Mouse (Mus musculus): ENCODE measurements around the gene Park7.
"Not testable (repeated sequence)": the region's sequence is repeated elsewhere in the genome, so short reads cannot be mapped to it uniquely, and the experiment has no call there.

Gene Park7

DNA sequence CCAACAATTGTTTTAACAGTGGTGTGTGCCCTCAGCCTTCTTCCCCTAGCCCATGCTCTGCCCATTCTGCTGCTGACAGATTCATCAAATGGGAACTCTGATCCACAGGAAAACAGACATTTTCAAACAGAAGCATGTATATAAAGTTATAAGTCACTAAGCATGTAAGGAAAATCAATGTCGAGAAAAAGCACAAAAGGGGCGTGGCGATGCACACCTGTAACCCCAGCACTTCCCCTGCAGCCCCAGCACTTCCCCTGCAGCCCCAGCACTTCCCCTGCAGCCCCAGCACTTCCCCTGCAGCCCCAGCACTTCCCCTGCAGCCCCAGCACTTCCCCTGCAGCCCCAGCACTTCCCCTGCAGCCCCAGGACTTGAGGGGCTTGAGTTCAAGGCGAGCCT, 39.8 kb downstream of the Park7 start:
- not testable (repeated sequence) for DNase-seq (ENCODE audit: low read depth, low spot score)

DNA sequence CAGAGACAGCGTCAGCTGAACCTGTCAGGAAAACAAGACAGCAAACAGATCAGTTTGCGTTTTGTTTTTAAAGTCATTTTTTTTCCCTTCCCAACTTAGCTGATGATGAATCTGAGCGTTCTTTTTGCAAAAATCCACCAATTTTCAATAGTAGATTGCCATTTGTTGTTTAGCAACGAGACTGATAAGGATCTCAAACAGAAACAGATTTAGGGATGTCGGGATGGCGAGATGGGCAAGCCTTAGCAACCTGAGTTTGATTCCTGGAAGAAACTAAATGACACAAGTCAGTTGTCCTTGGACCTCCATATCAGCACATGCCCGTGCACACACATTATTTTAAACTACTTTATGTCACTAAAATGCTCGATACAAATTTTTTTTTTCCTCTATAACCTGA, 41.6 kb downstream of the Park7 start:
- DNase-seq (ENCODE audit: low read depth, low spot score), result no peak

DNA sequence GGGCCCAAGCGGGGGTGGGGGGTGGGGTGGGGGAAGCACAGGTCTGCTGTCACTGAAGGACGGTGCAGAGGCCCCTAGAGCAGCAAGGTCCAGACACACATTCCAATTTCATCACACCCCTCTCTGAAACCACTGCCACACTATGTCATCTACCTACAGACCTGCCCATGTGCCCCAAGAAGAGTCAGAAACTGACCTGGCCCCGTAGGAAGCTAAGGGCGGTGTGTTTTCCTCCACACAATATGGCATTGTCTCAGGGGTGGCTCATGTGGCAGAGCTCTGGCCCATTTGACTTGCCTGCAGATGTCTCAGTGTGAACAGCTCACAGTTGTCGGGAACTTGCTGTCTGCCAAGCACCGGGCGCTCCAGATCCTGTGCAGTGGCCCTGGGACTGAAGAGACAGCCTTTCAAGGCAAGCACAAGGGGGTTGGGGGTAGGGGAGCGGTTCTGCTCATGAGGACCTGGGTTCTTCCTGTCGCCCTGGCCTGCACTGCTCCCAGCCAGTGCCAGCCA, 42.0 kb downstream of the Park7 start:
- DNase-seq (ENCODE audit: low read depth, low spot score), result no peak

DNA sequence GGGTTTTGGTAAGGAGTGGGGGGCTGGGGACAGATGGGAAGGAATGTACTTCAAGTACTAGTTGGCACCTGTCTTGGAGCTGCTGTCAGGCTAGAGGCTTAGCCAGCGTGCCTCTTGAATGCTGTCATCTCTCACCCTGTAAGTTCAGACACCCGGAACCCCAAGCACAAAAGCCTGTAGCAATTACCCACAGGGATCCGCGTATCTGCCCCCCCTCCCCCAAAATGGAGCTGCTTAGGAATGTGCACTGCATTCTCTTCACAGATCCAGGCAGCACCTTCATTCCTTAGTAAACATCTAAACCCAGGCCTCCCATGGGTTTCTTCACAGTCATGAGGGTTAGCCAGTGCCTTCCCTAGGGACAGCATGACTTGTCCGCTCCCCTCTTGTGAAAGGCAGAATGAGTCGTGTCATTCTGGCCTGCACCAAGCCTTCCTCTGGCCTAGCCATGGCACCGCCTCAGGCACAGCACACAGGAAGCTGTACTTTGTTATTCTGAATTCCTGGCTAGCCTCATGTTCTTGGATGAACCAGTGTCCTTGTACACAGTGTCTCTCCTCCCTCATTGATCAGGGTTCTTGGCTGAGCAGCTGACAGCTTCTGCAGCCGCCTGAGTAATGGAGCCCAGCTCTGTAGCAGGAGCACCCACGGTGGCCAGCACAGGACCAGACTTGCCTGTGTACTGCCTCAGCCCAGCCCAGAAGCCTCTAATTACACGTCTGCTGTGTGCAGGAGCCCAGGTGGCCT, 42.7 kb downstream of the Park7 start:
- no peak for DNase-seq (ENCODE audit: low read depth, low spot score)

DNA sequence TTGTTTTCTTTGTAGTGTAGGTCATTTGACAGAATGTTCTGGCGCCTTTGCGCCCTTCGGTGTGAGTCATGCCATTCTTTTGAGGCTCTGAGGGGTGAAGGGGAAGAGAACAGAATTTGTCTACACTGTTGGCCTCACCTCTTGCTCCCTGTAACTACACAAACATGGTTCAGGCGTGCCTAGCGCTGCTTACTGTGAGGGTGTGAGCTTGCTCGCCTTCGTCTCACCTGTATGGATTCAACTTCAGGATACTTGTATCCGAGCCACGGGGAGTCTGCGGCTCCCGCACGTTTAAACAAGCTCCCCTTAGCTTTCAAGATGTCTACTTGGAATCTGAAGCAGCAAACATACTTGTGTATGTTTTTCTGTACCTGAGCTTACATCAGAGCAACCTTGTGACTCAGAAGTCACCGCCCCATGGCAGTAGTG, 43.3 kb downstream of the Park7 start:
- DNase-seq (ENCODE audit: low read depth, low spot score), result no peak

DNA sequence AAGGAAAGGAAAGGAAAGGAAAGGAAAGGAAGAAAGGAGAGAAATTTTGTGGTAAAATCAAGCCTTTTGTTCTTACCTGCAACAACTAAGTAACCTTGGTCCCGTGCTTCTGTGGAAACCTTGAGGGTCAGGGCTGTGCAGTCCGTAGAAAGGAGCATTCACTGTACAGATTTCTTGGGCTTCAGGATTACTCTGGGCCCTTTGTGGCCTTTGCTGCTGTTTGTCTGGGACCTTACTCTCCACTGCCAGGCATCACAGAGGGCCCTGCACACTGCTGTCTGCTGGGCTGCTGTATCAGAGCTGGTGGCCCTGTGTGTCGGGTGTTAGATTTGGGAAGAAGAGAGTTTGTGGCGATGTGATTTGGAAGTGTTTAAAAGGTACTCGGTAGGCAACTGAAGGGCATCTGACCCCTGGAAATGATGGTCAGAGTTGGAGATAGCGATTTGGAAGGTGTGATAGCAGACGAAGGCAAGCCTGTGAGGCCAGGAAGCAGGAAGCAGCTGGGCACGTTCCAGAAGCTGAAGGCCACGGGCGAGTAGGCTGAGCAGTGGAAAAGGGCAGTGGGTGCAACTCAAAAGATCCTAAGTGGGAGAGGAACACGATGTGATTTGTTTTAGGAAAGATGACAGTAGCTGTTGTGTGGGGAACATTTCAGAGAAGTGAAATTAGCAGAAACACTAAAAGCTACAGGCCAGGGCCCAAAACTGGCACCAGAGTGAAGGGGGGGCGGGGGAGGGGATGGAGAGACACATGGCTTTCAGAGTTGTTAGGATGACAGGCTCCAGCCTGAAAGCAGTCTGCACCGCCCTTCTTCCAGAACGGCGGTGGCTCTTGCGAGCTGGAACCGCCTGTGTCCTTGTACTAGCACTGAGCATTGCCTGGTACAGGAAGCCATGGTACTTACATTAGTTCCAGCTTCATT, 44.7 kb downstream of the Park7 start:
- DNase-seq (ENCODE audit: low read depth, low spot score), result no peak

DNA sequence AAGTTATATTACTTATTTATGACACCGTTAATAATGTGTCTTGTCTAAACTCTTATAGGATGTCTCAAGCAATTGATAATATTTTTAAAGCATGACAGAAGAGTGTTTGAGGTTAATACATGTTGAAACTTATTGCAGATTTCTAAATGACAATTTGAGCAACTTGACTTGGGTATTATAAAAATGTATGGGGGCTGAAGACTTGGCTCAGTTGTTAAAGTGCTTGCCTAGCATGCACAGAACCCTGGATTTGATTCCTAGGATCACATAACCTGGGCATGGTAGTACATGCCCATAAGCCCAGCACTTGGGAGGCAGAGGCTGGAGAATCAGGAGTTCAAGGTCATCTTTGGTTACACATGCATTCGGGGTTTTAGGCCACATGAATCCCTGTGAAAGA, 45.4 kb downstream of the Park7 start:
- DNase-seq (ENCODE audit: low read depth, low spot score), result no peak

DNA sequence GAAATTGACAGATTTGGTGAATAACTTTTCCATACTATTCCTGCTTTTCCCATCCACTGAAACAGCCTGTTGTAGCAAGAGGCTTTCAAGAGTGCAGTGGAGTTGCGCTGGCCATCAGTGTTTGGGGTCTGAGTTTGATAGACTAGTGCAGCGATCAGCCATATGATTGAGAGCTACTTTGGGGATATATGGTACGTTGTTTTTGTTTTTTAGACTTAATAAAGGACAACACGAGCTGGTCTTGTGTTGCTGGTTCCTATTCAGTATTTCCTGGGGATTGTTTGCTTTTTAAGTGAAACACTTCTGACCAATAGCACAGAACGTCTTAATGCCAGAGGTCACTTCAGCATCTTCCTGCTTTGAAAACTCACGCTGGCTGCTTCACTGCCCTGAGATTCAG, 46.1 kb downstream of the Park7 start:
- DNase-seq (ENCODE audit: low read depth, low spot score), result no peak

DNA sequence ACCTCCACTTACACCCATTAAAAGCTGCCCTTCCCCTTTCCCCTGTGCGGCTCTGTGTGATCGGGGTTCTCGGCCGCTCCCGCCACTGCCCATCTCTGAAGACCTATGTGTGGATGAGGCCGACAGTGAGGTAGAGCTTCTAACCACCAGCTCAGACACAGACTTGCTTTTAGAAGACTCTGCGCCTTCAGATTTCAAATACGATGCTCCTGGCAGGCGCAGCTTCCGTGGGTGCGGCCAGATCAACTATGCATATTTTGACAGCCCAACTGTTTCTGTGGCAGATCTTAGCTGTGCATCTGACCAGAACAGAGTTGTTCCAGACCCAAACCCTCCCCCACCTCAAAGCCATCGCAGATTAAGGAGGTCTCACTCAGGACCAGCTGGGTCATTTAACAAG, 47.7 kb downstream of the Park7 start:
- DNase-seq (ENCODE audit: low read depth, low spot score), result no peak

DNA sequence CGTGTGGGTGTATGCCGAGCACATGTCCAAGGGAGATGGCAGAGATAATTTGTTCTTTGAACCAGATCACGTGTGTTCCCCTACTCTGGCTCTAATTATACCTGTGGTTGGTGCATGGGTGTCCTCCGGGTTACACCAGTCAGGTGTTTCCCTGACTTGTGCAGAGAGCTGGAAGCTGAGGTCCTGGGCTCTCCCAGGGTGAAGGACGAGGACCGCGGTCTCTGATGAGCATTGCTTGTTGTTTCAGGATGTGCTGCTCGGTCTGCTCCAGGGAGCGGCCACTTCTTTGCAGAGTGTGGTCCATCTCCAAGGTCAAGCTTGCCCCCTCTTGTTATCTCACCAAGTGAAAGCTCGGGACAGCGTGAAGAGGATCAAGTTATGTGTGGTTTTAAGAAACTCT, 48.2 kb downstream of the Park7 start:
- no peak for DNase-seq (ENCODE audit: low read depth, low spot score)

DNA sequence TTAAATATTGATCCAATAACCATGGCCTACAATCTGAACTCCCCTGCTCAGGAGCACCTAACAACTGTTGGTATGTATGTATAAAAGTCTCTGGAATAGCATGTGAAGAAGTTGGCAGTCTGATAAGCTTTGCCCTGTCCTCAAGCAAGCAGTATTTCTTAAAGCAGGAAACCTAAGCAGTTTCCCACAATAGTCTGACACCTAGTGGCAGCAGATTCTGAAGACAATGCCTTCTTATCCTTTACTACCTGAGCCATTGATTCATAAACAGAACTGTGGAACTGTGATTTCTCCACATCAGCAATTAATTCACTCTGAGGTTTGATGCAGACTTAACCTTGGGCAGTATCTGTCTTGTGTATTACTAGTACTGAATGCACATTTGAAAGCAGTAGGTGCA, 48.9 kb downstream of the Park7 start:
- no peak for DNase-seq (ENCODE audit: low read depth, low spot score)

DNA sequence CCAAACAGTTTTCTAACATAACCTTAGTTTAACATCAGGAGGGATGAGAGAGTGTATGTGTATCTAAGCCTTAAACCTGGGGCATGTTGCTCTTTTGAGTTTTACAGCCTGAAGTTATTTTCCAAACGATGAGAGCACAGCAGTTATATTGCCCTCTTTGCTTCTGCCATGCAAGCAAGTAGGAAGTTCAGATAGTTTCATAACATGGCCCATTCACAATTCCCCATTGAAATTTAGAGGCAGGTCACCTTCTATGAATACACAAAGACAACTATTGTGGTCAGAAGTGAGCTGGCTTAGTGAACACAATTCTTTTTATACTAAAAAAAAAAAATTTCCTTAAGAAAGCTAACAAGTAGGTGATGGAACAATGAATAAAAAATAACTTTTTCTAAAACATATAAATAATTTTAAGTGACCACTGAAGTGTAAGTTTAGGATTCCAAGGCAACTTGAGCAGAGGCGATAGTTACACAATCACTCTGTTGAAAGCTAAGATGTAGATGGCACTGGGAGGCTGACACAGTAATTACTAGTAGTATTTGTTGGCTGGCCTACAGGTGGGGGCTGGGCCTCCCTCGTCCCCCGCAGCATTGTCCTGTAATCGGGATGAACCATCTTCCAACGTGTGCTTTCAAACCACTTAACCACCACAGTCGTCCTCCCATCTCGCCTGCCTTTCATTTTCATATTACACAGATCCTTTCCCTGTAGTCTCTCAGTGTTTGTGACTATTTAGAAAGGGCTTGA, 51.4 kb downstream of the Park7 start:
- DNase-seq (ENCODE audit: low read depth, low spot score), result no peak

DNA sequence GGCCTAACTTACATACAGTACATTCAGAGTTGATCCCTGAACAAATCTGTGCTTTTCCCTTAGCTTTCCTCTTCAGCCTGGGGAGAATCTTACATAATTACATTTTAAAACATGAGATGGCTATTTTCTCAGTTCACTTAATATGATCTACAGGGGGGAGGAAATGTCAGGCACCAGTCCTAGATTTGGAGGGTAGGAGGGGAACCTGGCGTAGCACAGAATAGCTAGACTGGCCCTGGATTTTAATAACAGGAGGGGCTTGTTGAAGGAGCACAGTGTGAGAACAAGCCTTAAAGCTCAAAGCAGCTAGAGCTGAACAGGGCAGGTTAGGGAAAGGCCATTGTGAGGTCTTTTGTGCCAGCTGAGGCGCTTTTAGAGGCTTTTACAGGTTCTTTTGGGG, 53.1 kb downstream of the Park7 start:
- DNase-seq (ENCODE audit: low read depth, low spot score), result no peak

DNA sequence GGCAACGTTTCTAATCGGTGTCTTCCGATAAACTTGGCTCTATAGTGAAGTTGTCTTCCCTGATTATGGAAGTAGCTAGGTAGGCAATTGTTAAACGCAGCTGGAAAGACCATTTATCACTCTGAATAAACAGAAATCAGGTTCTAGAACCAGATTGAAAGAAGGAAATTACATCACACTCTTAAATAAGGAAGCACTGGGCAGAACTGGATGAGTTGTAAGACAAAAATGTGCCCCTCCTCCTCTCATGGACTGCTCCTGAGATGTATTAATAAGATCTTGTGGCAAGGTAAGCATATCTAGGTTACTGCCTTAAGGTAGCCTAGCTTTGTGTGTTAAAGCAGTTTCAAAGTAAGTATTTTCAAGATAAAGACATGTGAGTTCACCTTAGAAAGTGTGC, 53.7 kb downstream of the Park7 start:
- no peak for DNase-seq (ENCODE audit: low read depth, low spot score)

DNA sequence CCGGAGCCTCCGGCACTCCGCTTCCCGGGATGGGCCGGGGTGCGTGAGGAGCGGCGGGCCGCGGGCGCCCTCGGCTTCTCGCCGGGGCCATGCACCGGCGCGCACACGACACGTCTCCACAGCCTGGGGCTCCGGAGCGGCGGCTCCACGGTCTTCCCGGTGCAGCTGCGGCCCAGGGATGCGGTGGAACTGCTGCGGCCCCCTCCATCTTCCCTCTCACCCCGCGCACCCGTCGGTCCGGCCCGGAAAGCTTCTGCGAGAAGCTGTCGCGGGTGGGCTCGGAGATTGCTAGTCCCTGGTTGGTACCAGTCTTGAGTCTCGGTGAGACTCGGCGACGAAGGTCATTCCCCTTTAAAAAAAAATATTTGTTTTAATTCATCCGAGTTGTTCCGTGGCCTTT, 58.9 kb downstream of the Park7 start:
- no peak for DNase-seq (ENCODE audit: low read depth, low spot score)

DNA sequence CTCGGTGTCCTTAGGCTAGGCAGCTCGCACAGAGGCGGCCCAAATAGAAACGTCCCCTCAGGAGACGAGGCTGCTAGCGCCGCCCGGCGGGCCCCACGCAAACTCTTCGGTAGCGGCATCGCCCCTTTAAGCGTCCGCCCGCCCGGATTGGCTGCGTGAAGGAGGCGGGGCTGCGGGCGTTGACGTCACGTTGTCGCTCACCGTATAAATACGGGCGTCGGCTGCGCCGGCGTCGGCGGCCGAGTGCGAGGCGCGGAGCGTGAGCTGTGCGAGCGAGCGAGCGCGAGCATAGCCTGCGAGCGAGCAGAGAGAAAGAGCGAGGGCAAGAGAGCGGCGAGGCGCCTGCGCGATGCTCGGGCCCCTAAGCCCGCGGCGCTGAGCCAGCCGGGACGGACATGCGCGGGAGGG, 59.4 kb downstream of the Park7 start:
- DNase-seq (ENCODE audit: low read depth, low spot score), result peak; percentile 96

DNA sequence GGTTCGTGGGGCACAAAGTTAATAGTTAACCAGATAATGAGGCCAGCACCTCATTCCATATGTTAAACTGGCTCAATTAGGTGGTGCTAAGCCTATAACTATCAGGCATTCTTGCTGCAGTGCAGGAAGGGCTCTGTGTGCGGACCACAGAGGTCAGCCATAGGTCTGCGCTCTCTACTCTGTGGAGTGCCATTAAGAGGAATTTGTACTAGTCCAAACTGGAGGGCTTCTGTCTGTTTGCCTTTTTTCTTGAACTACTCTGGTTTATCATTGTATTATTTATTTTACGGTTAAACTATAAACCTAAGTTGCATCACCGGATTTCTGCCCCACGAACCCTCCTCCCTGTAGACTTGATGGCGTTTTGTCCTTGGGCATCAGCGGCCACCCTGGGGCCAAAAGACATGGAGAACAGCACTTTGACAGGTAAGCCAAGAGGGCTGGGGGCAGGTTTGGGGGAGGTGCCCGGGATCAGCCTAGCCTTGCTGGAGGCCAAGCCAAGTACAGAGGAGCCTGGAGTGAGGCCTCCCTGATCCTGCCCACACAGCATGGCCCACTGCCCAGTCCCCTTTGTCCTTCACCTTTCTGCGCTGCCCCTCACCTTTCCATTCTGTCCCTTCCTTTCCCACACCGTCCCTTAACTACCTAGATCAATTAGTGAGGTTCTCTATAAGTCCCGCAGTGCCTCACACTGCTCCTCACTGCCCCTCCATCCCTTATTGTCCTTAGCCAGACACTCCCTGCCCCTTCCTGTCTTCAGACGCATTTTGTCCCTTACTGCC, 60.4 kb downstream of the Park7 start, which contains the start of gene Errfi1:
Gene Errfi1, plus strand, starts transcription at position 240 of the 782 bp plus-strand sequence.
- no peak for DNase-seq (ENCODE audit: low read depth, low spot score)

DNA sequence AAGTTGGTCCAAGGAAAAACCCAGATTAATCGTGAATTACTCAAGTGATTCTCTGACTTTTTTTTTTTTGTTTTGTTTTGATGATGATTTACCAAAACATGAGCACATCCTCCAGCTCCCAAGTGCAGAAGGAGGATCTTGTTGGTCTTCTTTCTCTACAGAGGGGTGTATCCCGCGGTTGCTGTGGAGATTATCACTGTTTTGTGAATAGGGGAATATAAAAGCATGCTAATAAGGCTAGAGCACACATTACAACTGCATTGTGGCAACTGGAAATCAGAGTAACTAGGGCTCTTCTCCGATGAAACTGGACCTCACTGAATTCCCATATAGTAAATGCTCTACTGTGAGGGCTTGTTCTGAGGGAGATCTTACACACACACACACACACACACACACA, 61.8 kb downstream of the Park7 start:
- DNase-seq (ENCODE audit: low read depth, low spot score), result no peak

DNA sequence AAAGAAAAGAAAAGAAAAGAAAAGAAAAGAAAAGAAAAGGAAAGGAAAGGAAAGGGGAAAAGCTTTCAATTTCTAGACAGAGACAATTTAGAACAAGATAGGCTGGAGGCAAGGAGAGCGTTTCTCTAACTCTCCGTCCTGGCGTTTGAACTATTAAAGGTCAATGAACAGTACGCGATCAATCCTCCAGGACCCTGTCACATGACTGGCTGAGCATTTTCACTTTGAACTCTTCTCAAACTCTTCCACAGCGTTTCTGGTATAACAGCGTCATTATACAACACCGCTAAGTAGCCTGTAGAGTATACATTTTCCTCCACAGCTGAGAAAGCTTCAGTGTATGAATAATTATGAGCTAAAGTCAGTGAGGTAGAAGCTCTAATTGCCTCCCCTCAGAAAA, 62.2 kb downstream of the Park7 start:
- DNase-seq (ENCODE audit: low read depth, low spot score), result no peak

DNA sequence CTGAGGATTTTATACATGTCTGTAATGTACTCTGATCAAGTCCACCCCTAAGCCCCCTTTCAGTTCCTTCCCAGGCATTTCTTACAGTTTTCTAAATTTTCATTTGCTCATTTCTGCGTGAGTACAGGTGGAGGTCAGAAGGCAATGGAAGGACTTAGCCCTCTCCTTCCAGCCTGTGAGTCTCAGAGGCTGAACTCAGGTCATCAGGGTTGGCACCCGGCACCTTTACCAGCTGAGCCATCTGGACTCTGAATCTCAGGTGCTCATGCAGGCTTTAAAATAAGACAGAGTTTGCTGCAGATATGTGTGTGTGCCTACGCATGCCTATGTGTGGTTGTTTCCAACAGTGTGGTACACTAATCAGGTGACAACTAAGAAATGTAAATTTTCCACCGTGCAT, 63.3 kb downstream of the Park7 start:
- no peak for DNase-seq (ENCODE audit: low read depth, low spot score)

DNA sequence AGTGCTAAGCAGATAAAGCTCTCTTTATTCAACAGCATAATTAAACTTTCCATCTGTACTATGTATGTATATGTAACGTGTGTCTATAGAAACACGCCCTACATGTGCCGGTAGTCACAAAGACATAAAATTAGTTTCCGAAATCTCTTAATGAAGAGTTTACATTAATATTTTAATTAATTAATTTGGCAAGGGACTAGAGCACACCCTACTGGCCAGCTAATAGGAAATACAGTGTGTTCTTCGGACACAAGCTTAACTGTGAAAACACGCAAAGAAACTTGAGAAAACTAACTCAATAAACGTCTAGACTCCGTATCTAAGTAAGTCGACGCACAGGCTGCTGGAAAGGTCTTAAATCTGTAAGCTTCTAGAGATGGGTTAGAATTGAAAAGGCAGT, 64.3 kb downstream of the Park7 start:
- no peak for DNase-seq (ENCODE audit: low read depth, low spot score)

Data from embryo, embryonic 11.5 days (tissue).